Mouse (Mus musculus): ENCODE data around the gene Slc7a1. TPM values are rescaled to one million over a fixed set of nuclear protein-coding genes. Genes with fewer than 3 reads are reported as not detected.
A peak's percentile ranks its signal among the peaks of the same experiment; 100 is the strongest.

Slc7a1 gene
- polyA plus RNA-seq (2012; fragmentation: generic; extraction: Trizol), result 51.4 TPM

DNA sequence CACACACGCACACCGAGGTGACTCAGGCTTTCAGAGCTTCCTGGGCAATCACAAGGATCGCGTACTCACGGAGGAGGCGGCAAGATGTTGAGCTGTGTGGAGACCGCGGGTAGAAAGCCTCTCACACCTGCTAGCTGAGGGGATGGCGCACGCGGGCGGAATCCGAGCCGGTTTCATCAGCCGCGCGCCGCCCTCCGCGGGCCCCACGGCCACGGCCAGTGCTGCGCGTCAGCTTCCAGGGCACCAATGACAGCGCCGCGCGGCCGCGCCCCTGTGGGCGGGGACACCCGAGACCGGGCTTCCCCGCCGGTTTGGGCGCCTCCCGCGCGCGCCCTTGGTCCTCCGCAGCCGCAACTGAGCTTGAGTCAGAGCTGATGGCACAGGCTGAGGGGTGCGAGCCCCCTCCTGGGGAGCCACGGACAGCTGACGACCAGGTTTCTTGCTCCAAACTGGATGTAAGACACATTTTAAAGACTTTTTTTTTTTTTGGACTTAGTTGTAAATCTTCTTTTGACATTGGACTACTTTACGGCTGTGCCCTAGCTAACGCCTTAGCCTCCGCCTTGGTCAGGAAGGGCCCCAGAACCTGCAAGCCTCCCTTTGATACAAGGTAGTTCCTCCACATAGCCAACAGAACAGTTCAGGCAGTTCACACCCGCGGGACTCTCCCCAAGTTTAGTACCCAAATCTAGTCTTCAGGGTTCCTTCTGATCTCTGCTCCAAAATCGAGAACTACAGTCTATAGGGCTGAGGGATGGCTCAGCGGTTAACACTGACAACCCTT lies at the start of gene Slc7a1:
Gene Slc7a1 (minus strand): TSS at position 245 of the 784 bp plus-strand sequence.
- peaks cover 43% of the 10 kb centered on the region for H3K79me2 ChIP-seq (ENCODE audit: control insufficient read depth, insufficient read depth)
- peak within 1 kb of the TSS; percentile 100 for H3ac ChIP-seq (ENCODE audit: control insufficient read depth, insufficient read length)
- peak within 1 kb of the TSS; percentile 90 for H3K4me2 ChIP-seq (ENCODE audit: low read depth)
- H3K4me3 ChIP-seq, result peak within 1 kb of the TSS; percentile 92
- no peaks in the 10 kb centered on the region for H3K27me3 ChIP-seq (ENCODE audit: control insufficient read depth, insufficient read depth, insufficient read length)
- TF ChIP-seq MYOG (IDR thresholded peaks at IDR 0.05; ENCODE audit: control insufficient read depth in 1 of 3, insufficient read depth in 1 of 3, insufficient read length in 2 of 3, low read depth in 2 of 3), result peak in 2 of 3 experiments; percentile 40 to 73
- no peak for TF ChIP-seq REST (IDR thresholded peaks at IDR 0.05; ENCODE audit: insufficient read depth, insufficient read length)
- TF ChIP-seq CEBPB (IDR thresholded peaks at IDR 0.05; ENCODE audit: insufficient read depth, poor library complexity, severe bottlenecking), result 0 out of 2 replicates have a peak, but pooled peaks have one; percentile 21
- TF ChIP-seq POLR2AphosphoS2 (IDR thresholded peaks at IDR 0.05; ENCODE audit: insufficient read length, low read depth), result peak; percentile 85
- TF ChIP-seq MYOD1 (IDR thresholded peaks at IDR 0.05; ENCODE audit: control insufficient read depth in 1 of 3, insufficient read length in 2 of 3, low read depth in 2 of 3), result peak in 2 of 3 experiments; percentile 82 to 89
- no peak for TF ChIP-seq USF1 (IDR thresholded peaks at IDR 0.05; ENCODE audit: low read depth)
- TF ChIP-seq TCF3 (IDR thresholded peaks at IDR 0.05; ENCODE audit: insufficient read length, low read depth), result peak; percentile 3
- TF ChIP-seq SRF (IDR thresholded peaks at IDR 0.05; ENCODE audit: control insufficient read depth, insufficient read length, low read depth), result no peak
- TF ChIP-seq E2F4 (IDR thresholded peaks at IDR 0.05; ENCODE audit: insufficient read depth), result no peak
- peak; percentile 9 for TF ChIP-seq MAX (IDR thresholded peaks at IDR 0.05; ENCODE audit: low read depth)
- no peak for TF ChIP-seq TCF12 (IDR thresholded peaks at IDR 0.05; ENCODE audit: insufficient read depth, poor library complexity, severe bottlenecking)
- TF ChIP-seq POLR2A (IDR thresholded peaks at IDR 0.05; ENCODE audit: insufficient read length, low read depth), result peak; percentile 91
- peaks cover 12% of the 10 kb centered on the region for H3K36me3 ChIP-seq (ENCODE audit: control insufficient read depth, insufficient read depth)

DNA sequence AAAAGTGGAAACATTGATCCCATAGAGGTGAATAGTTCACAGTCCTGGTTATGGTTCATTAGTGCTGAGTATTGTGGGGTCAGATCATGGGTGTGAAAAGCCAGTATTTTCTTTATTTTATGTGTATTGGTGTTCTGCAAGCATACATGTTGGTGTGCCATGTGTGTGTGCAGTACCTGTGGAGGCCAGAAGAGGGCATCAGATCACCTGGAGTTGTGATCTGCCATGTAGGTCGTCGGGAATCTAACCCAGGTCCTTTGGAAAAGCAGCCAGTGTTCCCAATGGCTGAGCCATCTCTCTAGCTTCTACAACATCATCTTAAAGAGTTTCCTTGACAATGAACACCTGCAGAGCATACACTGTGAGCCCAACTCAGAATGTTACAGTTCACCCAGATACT lies 45.3 kb upstream of the Slc7a1 start:
- H3K36me3 ChIP-seq (ENCODE audit: control insufficient read depth, insufficient read depth), result no peaks in the 10 kb centered on the region
- no peak overlapping the region for H3ac ChIP-seq (ENCODE audit: control insufficient read depth, insufficient read length)
- no peak overlapping the region for H3K4me3 ChIP-seq
- H3K79me2 ChIP-seq (ENCODE audit: control insufficient read depth, insufficient read depth), result no peaks in the 10 kb centered on the region
- H3K4me2 ChIP-seq (ENCODE audit: low read depth), result no peak overlapping the region
- H3K27me3 ChIP-seq (ENCODE audit: control insufficient read depth, insufficient read depth, insufficient read length), result no peaks in the 10 kb centered on the region
- no peak for TF ChIP-seq TCF3 (IDR thresholded peaks at IDR 0.05; ENCODE audit: insufficient read length, low read depth)
- TF ChIP-seq E2F4 (IDR thresholded peaks at IDR 0.05; ENCODE audit: insufficient read depth), result no peak
- TF ChIP-seq REST (IDR thresholded peaks at IDR 0.05; ENCODE audit: insufficient read depth, insufficient read length), result no peak
- no peak for TF ChIP-seq POLR2A (IDR thresholded peaks at IDR 0.05; ENCODE audit: insufficient read length, low read depth)
- no peak for TF ChIP-seq USF1 (IDR thresholded peaks at IDR 0.05; ENCODE audit: low read depth)
- TF ChIP-seq MYOD1 (IDR thresholded peaks at IDR 0.05; ENCODE audit: control insufficient read depth in 1 of 3, insufficient read length in 2 of 3, low read depth in 2 of 3), result no peak
- no peak for TF ChIP-seq TCF12 (IDR thresholded peaks at IDR 0.05; ENCODE audit: insufficient read depth, poor library complexity, severe bottlenecking)
- TF ChIP-seq SRF (IDR thresholded peaks at IDR 0.05; ENCODE audit: control insufficient read depth, insufficient read length, low read depth), result no peak
- no peak for TF ChIP-seq MYOG (IDR thresholded peaks at IDR 0.05; ENCODE audit: control insufficient read depth in 1 of 3, insufficient read depth in 1 of 3, insufficient read length in 2 of 3, low read depth in 2 of 3)
- no peak for TF ChIP-seq MAX (IDR thresholded peaks at IDR 0.05; ENCODE audit: low read depth)
- TF ChIP-seq CEBPB (IDR thresholded peaks at IDR 0.05; ENCODE audit: insufficient read depth, poor library complexity, severe bottlenecking), result no peak
- TF ChIP-seq POLR2AphosphoS2 (IDR thresholded peaks at IDR 0.05; ENCODE audit: insufficient read length, low read depth), result no peak

DNA sequence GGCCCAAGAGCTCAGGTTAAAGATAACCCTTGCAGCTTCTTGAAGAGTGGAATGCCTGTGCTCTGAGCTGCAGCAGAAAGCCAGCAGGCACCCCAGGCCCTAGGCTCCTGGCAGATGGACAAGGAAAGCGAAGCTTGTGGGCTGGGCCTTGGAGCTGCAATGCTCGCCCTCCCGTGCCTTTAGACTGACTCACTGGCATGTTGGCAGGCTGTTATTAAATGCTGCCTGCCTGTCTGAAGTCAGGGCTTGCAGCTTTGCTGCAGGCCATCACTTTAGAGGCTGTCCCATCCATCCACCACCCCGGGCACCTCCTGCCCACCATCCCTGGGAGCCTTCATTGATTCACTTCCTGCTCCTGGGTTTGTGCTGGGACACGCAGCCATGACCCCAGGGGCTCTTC lies 44.0 kb upstream of the Slc7a1 start:
- H3K4me2 ChIP-seq (ENCODE audit: low read depth), result peak overlapping the region; percentile 57
- H3K4me3 ChIP-seq, result no peak overlapping the region
- no peaks in the 10 kb centered on the region for H3K27me3 ChIP-seq (ENCODE audit: control insufficient read depth, insufficient read depth, insufficient read length)
- H3K36me3 ChIP-seq (ENCODE audit: control insufficient read depth, insufficient read depth), result no peaks in the 10 kb centered on the region
- no peak overlapping the region for H3ac ChIP-seq (ENCODE audit: control insufficient read depth, insufficient read length)
- no peaks in the 10 kb centered on the region for H3K79me2 ChIP-seq (ENCODE audit: control insufficient read depth, insufficient read depth)
- TF ChIP-seq TCF12 (IDR thresholded peaks at IDR 0.05; ENCODE audit: insufficient read depth, poor library complexity, severe bottlenecking) (no peak), CEBPB (IDR thresholded peaks at IDR 0.05; ENCODE audit: insufficient read depth, poor library complexity, severe bottlenecking) (no peak), POLR2A (IDR thresholded peaks at IDR 0.05; ENCODE audit: insufficient read length, low read depth) (no peak), REST (IDR thresholded peaks at IDR 0.05; ENCODE audit: insufficient read depth, insufficient read length) (no peak), MYOD1 (IDR thresholded peaks at IDR 0.05; ENCODE audit: control insufficient read depth in 1 of 3, insufficient read length in 2 of 3, low read depth in 2 of 3) (peak in 1 of 3 experiments; percentile 10), MAX (IDR thresholded peaks at IDR 0.05; ENCODE audit: low read depth) (no peak), MYOG (IDR thresholded peaks at IDR 0.05; ENCODE audit: control insufficient read depth in 1 of 3, insufficient read depth in 1 of 3, insufficient read length in 2 of 3, low read depth in 2 of 3) (peak in 1 of 3 experiments; percentile 66)

DNA sequence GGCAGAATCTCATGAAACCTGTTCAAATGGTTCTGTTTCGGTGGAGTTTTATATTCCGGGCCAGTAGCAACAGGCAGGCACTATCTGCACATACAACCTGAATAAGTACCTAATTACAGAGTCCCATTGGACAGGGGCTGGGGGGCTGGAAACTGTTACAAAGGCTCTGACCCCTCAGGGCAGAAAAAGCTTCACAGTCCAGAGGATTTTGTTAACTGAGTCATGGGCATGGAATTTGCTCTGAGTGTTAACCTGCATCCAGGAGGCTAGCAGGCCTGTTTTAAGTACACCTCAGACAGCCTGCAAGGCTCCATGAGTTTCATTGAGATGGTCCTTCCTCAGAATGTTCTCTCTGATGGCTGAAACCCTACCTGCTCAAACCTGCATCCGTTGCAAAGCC lies 36.0 kb upstream of the Slc7a1 start:
- Histone ChIP-seq H3K36me3 (ENCODE audit: control insufficient read depth, insufficient read depth) (no peaks in the 10 kb centered on the region), H3K27me3 (ENCODE audit: control insufficient read depth, insufficient read depth, insufficient read length) (no peaks in the 10 kb centered on the region), H3K4me2 (ENCODE audit: low read depth) (no peak overlapping the region), H3K4me3 (no peak overlapping the region), H3ac (ENCODE audit: control insufficient read depth, insufficient read length) (no peak overlapping the region), H3K79me2 (ENCODE audit: control insufficient read depth, insufficient read depth) (no peaks in the 10 kb centered on the region)
- TF ChIP-seq TCF3 (IDR thresholded peaks at IDR 0.05; ENCODE audit: insufficient read length, low read depth) (no peak), POLR2A (IDR thresholded peaks at IDR 0.05; ENCODE audit: insufficient read length, low read depth) (no peak), CEBPB (IDR thresholded peaks at IDR 0.05; ENCODE audit: insufficient read depth, poor library complexity, severe bottlenecking) (no peak), E2F4 (IDR thresholded peaks at IDR 0.05; ENCODE audit: insufficient read depth) (no peak), MYOD1 (IDR thresholded peaks at IDR 0.05; ENCODE audit: control insufficient read depth in 1 of 3, insufficient read length in 2 of 3, low read depth in 2 of 3) (no peak), SRF (IDR thresholded peaks at IDR 0.05; ENCODE audit: control insufficient read depth, insufficient read length, low read depth) (no peak), MYOG (IDR thresholded peaks at IDR 0.05; ENCODE audit: control insufficient read depth in 1 of 3, insufficient read depth in 1 of 3, insufficient read length in 2 of 3, low read depth in 2 of 3) (no peak), REST (IDR thresholded peaks at IDR 0.05; ENCODE audit: insufficient read depth, insufficient read length) (no peak), POLR2AphosphoS2 (IDR thresholded peaks at IDR 0.05; ENCODE audit: insufficient read length, low read depth) (no peak), TCF12 (IDR thresholded peaks at IDR 0.05; ENCODE audit: insufficient read depth, poor library complexity, severe bottlenecking) (no peak), USF1 (IDR thresholded peaks at IDR 0.05; ENCODE audit: low read depth) (no peak), MAX (IDR thresholded peaks at IDR 0.05; ENCODE audit: low read depth) (no peak)

All from myocyte (in vitro differentiated cells).